Mouse (Mus musculus) erythroblast, embryonic 14.5 days (primary cell): ENCODE data around the gene Arid3a.

ENCODE experiments used
- GATA1 ChIP-seq: IDR thresholded peaks from 2 replicates; pipeline ENCODE4 v1.6.1; 2012; ENCODE audit warnings: low read length, inconsistent platforms, mixed read lengths
- TAL1 ChIP-seq: IDR thresholded peaks from 3 replicates; pipeline ENCODE4 v1.6.1; 2012; ENCODE audit warnings: low read length, inconsistent platforms, mixed read lengths

DNA sequence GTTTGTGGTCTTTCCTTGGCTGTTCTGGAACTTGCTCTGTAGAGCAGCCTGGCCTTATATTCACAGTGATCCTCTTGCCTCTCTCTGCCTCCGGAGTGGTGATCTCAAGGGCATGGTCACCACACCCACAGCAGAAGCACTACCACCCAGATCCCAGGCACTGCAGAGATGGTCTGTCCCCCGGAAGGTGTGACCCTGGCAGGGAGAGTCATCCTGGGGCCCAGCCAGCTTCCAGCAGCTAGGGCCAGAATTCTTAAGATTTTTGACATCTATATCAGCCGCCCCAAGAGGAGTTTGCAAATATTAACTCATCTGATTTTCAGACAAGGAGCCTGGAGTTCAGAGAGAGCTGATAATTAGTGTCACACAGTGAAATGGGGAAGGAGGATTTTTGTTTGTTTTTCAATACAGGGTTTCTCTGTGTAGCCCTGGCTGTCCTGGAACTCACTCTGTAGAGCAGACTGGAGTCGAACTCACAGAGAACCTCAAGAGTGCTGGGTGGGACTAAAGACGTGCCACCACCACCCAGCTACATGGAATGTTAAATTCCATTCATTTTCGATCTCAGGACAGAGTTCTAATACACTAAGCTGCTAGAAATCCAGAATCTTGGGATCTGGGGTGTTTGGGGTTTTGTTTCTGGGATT is 59.5 kb downstream of the Arid3a start:
- TF ChIP-seq GATA1: no peak
- no peak for TF ChIP-seq TAL1
